Mouse (Mus musculus) erythroblast, adult 5-6 weeks (primary cell): Measurements from ENCODE around the gene Atp6v1g2. TPM values are rescaled to one million over a fixed set of nuclear protein-coding genes. Genes with fewer than 3 reads are reported as not detected.

Experiments used
- ATAC-seq: replicated peaks from 2 replicates; pipeline ENCODE4 v1.8.0; 2016; ENCODE audit warnings: moderate number of reproducible peaks, mild to moderate bottlenecking, moderate TSS enrichment, inconsistent platforms; ENCODE audit not compliant: poor library complexity, low FRiP score, severe bottlenecking
- total RNA-seq, 2 experiments: library from RNA; stranded (forward) in 1 of 2; stranded (reverse) in 1 of 2; fragments of 150-400 nt in 1 of 2; fragments of 200-764, 138-1000 nt in 1 of 2; gene quantifications; 2 replicates each; pipeline versions ENCODE4 v1.2.3 to v1.2.4; 2015 to 2017; ENCODE audit warnings: low replicate concordance in 2 of 2

Gene Atp6v1g2
- total RNA-seq (2015; ENCODE audit: low replicate concordance) (1.0 and 2.7 TPM in 2 replicates), total RNA-seq (2017; ENCODE audit: low replicate concordance) (3.8 TPM in 1 of 2 replicates, not detected in the other)

DNA sequence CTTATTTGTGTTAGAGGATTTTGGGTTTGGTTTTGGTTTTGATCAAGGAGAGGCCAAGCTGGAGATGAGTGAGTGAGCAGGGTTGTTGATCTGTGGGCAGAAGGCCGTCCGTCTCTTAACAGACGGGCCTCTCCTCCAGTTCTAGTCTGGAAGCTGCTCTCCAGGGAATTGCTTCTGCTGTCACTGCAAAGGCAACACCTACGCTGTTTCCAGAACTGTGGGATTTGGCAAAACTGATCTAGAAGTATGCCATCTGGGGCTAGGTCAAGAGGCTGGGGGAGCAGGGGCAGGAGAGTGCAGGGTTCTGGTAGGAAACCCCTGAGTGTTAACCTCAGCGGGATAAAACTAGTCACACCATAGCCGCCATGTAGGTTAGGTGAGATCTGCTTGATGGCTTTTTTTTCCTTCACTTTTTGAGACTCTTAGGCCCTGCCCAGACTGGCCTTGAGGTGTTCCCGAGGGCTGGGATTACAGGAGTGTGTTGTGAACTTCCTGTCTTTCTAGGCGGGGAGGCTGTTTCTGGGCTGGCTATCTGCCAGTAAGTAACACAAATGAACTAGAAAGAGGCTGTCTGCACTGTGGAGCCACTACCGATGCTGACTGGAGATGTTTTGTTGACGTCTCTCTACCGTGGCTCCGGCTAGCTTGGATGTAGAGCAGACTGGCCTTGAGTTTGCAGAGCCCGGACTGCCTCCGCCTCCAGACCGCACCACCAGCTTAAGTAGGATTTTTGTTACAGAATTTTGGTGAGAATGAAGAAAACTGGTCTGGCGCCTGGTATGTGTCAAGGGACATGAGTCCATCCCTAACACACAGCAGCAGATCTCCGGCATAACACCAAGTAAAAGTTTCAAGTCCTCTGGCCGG is at the start of gene Atp6v1g2:
Atp6v1g2 (plus strand) TSS at position 547 of the 867 bp plus-strand sequence.
- no peak for ATAC-seq

DNA sequence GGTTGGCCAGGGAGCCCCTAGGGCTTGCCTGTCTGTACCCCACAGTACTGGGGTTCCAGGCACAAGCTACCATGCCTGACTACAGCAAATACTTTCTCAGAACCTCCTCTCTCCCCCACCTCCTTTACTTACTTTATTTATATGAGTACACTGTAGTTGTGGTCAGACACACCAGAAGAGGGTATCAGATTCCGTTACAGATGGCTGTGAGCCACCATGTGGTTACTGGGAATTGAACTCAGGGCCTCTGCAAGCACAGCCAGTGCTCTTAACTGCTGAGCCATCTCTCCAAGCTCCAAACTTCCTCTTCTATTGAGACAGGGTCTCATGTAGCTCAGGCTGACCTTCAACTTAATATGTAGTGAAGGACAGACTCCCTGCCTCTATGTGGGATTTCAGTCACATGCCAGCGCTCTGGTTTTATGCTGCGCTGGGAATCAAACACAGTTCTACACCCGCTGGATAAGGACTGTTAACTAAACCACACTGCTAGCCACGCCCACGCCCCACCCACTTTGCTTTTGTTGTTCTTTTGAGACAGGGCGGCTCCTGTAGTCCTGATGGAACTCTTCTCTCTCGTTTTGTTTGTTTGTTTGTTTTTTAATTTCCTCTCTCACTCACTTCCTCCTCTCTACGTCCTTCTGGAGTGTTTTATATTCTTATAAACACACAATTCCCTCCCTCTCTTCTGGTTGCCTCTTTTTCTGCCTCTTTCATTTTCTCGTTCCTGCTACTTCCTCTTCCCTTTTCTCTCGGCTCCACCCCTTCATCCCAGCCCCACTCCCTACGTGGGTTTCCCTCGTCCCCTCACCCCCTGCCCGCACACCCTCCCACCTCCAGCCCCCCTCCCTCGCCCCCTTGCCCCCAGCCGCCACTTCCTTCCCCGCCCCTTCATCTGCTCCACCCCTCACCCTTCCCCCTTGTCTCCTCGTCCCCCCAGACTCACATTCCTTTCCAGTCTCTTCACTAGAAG is 47.5 kb upstream of the Atp6v1g2 start:
- no peak for ATAC-seq

DNA sequence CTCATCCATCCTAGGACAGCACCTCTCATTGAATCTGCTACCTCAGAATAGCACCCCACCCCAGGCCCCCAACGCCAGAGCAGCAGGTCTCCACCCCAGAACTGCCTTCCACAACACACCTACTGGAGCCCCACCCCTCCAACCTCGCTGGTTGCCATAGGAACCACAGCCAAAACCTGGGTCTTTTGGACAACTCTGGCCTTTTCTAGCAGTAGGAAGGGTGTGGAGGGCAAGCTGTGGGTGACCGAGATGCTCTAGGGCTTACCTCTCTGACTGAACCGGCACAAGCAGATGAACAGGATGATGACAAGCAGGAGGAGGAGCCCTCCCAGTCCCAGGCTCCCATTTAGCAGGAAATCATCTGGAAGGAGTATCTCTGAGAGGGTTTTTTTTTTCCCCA is 46.8 kb upstream of the Atp6v1g2 start:
- ATAC-seq = no peak

DNA sequence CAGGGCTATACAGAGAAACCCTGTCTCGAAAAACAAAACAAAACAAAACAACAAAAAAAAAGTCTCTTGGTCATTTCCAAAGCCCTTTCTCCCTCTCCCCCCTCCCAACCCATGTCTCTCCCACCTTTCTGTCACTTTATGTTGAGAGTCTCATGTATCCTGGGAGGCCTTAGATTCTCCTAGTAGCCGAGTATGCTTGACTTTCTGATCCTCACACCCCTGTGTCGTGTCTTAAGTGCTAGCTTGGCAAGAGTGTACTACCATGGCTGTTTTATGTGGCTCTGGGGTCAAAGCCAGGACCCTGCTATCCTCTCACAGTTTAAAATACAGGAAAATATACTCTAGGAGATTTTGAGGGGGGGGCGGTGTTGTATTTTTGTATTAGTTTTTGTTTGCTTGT is 46.1 kb upstream of the Atp6v1g2 start:
- no peak for ATAC-seq

DNA sequence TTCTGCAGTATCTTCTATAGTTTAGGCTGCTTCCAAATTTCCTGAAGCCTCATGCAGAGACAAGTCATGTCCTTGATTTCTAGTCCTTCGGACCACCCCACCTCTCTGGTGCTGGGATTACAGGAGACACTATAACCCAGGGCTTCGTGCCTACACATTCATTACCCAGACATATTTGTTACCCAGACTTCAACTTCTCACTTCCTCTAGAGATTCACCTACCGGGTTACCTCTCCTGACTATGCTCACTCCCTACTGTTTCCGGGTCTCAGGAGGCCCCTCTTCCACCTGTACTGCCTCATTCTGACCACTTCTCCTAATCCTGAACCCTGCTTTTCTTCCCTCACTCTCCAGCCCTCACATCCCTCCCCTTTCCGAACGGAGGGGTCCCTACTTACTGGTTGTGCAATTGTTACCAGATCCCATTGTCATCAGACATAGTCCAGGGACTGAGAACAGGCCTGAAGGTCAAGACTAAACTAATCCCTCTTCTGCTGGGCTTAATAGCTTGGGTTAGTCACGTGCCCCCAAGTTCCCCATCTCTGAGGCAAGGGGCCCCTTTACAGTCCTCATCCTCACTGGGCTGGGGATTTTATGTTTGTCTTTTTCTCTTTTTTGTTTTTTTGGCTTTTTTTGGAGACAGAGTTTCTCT is 45.4 kb upstream of the Atp6v1g2 start, which contains the start of gene Lst1:
Lst1 (minus strand) TSS at position 481 of the 652 bp plus-strand sequence.
- ATAC-seq = no peak

DNA sequence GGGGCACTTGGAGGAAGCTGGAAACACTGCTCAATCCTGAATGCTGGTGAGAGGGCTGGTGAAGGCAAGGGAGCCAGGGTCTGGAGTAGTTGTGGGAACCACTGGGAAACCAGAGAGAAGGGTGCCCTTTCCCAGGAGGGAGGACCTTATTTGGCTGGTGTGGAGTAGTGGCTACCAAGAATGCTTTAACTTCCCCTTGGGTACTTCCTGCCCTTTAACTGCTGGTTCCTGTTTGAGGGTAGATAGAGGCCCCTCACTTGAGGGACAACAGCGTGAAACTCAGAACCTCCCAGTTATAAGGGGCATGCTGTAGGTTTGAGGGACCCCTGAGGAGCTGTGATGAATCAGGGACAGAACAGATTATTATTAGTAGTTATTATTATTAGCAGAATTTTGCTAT is 44.3 kb upstream of the Atp6v1g2 start:
- ATAC-seq = no peak

DNA sequence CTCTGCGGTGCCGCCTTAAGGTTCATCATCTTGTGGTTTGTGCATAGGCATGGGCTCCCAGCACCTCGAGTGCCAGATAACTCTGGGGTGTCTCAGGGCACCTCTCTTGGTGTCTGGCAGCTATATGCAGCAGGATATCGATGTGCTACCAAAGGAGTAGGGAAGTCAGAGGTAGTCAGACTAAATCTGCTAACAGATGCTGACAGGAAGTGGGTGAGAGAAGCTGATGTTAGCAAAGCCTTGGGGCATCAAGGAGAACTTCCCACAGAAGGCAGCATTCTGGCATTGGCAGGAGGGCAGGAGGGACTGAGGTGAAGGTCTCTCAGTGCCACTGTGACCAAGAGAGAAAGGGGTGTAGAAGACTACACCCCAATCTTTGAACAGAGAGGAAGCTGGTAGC is 43.4 kb upstream of the Atp6v1g2 start:
- ATAC-seq = no peak

DNA sequence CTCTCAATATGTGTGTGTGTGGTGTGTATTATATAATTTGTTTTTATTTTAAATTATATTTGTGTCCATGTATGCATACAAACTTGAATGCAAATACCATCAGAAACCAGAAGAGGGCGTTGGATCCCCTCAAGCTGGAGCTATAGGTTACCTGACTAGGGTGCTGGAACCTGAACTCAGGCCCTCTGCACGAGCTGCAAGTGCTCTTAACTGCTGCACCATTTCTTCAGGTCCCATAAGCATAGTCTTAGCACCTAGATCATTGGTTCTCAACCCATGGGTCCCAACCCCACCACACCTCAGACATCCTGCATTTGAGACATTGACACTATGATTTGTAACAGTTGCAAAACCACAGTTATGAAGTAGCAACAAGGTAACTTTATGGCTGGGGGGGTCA is 41.7 kb upstream of the Atp6v1g2 start:
- no peak for ATAC-seq

DNA sequence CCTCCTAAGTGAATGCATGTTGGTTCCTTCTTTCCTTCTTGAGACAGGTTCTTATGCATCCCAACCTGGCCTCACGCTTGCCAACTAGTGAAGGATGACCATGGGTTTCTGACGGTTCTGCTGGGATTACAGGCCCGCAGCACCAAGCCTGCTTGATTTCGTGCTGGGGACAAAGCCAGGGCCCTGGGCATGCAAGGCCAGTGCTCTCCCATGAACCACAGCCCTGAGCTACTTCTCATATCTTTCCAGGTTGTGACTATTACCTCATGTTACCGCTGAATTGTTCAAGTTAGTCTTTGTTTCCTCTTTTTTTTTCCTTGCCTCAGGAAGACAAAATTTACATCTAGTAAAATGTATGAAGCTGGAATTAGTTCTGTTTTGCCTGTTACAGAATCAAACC is 40.5 kb upstream of the Atp6v1g2 start:
- ATAC-seq = no peak

DNA sequence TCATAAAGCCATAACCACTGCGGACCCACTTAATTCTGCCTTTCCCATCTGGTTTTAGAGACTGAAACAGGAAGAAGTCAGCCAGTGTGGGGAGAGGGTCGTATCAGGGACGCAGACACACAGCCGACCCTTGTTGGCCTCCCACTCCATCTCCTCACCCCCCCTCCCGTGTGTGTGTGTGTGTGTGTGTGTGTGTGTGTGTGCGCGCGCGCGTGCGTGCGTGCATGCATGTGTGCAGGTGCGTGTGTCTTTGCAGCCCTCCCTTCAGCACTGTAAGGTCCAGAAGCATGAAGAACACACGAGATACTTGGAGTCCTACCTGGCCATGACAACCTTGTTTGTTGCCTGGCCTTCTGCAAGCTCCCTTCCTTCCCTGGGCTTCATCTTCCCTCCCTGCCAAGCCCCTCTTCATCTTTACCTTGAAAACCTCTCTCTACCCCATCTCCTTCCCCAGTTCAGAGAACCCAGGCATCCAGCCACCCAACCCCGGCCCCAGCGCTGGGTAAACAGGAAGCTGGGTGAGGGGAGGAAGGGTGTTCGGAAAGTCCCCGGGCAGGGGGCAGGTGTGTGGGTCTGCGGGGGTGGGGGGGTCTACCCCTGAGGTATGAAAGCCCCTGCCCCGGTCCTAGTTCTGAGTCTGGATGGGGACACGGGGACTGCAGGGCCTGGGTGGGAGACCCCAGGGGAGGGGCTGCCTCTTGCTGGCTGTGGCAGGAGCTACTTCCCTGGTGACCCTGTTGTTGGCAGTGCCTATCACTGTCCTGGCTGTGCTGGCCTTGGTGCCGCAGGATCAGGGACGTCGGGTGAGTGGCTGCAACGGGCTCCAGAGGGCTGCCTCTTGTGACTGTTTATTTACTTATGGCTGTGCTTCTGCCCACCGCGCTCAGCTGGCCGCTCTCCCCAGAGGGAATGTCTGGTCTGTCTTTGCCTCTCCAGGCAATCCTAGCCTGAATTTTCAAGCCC is 39.3 kb upstream of the Atp6v1g2 start, which contains the start of gene Ltb:
Ltb (plus strand) TSS at position 559 of the 963 bp plus-strand sequence.
- no peak for ATAC-seq

DNA sequence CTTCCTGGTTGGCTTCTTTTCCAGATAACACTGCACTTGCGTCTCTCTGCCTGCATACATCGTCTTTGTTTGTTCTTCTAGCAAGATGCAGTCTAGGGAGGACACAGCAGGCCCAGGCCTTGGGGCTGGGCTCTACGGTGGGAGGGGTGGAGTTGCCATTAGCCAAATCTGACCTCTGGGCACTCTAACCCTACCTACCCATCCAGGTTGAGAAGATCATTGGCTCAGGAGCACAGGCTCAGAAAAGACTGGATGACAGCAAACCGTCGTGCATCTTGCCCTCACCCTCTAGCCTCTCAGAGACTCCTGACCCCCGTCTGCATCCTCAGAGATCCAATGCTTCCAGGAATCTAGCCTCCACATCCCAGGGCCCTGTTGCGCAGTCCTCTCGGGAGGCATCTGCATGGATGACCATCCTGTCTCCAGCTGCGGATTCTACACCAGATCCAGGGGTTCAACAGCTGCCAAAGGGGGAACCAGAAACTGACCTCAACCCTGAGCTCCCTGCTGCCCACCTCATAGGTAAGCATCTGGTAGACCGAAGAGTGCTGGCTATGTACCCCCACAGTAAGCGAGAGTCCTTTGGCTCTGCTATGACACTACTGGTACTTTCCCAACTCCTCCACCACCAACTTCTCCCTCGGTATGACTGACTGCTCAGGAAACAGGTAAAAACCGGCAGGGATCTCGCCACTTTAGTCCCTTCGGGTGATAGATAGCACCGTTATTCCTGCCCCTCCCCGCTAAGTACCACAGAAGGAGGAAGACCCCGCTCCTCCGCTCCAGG is 38.4 kb upstream of the Atp6v1g2 start:
- no peak for ATAC-seq

DNA sequence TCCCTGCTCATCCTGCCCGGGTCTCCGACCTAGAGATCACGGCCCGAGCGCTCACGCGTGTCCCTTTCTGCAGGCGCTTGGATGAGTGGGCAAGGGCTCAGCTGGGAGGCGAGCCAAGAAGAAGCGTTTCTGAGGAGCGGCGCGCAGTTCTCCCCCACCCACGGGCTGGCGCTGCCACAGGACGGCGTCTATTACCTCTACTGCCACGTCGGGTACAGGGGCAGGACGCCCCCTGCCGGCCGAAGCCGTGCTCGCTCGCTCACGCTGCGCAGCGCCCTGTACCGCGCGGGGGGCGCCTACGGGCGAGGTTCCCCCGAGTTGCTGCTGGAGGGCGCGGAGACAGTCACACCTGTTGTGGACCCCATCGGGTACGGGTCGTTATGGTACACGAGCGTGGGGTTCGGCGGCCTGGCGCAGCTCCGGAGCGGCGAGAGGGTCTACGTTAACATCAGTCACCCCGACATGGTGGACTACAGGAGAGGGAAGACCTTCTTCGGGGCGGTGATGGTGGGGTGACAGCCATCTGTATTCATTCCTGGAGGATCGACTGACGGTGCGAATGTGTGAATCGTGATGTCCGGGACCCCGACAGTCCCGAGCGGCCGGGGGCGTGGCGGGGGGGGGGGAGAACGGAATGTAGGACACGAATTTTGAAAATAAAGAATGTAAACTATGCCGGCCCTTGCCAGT is 37.7 kb upstream of the Atp6v1g2 start:
- peak; percentile 85 for ATAC-seq

DNA sequence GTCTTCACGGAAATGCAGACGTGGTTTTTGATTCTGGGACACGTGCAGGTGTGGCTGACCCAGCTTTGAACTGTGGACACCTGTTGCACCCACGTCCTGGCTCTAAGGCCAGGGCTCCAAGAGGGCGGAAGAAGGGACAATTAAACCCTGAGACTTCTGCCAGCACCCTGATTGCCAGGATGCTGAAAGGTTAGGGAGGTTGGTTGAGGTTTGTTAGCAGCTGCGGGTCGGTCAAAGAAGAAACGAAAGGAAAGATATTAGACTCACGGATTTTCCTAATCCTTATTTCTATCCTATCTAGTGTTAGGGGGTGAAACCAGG is 37.2 kb upstream of the Atp6v1g2 start:
- ATAC-seq = no peak

DNA sequence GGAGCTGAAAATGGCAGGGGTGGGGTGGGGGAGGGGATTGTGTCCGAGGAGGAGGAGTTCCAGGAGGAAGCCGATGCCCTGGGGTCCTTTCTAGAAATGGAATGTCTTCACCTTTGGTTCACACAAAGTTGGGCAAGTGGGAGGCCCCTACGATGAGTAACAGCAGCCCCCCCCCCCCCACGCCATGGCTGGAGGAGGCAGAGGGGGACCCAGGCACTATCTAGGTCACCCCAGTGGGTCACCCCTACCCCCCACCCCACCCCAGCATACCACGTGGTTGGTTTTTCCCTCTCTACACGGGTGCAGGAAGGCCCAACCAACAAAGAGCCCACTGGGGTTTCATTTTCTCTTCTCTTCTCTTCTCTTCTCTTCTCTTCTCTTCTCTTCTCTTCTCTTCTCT is 36.3 kb upstream of the Atp6v1g2 start:
- no peak for ATAC-seq

DNA sequence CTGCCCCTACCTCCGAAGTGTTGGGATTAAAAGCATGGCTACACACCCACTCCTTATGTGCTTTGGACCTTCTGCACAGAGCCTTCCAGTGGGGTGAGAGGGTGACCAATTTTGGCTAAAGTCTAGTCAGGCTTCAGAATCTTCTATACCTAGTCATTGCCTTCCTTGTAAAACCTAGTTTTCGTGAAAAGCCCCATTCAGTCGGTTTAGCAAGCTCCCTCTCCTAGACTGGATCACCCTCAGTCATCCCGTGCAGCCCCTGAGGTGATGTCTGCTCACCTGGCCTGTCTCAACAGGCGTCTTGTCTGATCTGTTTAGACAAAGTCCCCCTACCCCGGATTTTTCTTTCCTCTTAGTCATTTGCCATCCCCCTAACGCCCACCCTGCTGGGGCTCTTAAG is 35.4 kb upstream of the Atp6v1g2 start:
- no peak for ATAC-seq

DNA sequence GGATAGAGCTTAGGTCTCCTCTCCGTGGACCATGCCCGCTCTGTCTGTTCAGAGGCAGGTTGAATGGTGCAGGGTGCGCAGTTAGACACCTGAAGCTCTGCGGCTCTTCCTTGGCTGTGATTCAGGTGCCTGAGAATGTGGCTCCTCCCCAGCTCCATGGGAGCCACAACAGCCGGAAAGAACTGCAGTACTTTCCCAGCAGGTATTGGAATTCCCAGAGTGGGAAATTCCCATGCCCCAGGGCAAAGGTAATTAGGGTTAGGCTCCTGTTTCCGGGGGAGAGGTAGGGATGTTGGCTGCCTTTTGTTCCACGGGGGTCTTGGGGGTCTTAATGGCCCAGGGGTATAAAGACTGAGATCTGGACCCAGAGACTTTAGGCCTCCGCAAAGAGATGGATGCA is 34.5 kb upstream of the Atp6v1g2 start:
- ATAC-seq = no peak

DNA sequence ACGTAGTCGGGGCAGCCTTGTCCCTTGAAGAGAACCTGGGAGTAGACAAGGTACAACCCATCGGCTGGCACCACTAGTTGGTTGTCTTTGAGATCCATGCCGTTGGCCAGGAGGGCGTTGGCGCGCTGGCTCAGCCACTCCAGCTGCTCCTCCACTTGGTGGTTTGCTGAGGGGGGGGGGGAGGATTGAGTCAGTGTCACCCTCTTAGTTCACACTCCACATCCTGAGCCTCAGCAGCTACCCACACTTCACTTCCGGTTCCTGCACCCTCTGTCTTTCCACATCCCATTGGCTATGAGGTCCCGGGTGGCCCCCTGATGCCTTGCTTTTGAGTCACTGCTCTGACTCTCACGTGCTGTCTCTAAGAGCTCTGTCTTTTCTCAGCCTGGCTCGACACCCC is 33.1 kb upstream of the Atp6v1g2 start:
- ATAC-seq = no peak

DNA sequence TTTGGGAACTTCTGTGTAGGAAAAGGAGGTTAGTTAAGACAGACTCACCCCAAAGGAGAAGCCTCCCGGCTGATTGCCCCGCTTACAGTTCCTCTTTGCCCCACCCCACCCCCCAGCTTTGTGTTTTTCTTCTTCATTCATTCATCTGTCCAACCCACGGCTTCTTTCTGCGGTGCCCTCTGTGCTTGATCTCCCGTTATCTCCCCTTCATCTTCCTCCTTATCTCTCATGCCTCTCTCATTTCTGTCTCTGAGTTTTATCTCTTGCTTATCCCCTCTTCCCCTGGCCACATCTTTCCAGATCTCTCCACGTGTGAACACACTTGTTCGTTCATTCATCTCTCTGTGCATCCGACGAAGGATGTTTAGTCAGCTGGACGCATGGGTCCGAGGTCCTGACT is 32.3 kb upstream of the Atp6v1g2 start:
- no peak for ATAC-seq
